Mouse (Mus musculus): Measurements from ENCODE around the gene Itsn1. TPM values are rescaled to one million over a fixed set of nuclear protein-coding genes. Genes with fewer than 3 reads are reported as not detected.

The Itsn1 gene
- total RNA-seq, 2 experiments from 2014 or later, result 160 to 176 TPM

GRCm38 (mm10) chr16:91786425-91786824, 57.3 kb downstream of the Itsn1 start:
- TF ChIP-seq CTCF (conservative IDR thresholded peaks at IDR 0.05), result no peak
- Histone ChIP-seq H3K27ac (peak overlapping the region; percentile 72), H3K4me3 (no peak overlapping the region)
- peak; percentile 34 to 38 for DNase-seq (ENCODE audit: low spot score in 2 of 2)

- no peak for DNase-seq (ENCODE audit: low spot score in 2 of 2)
- TF ChIP-seq CTCF (conservative IDR thresholded peaks at IDR 0.05), result no peak
- H3K27ac ChIP-seq, result no peak overlapping the region
- no peak overlapping the region for H3K4me3 ChIP-seq
These were observed 60.6 kb downstream of the Itsn1 start for GRCm38 (mm10) chr16:91789728-91790127.

GRCm38 (mm10) chr16:91792477-91793196, 63.6 kb downstream of the Itsn1 start:
- no peak for DNase-seq (ENCODE audit: low spot score in 2 of 2)
- Histone ChIP-seq H3K27ac (no peak overlapping the region), H3K4me3 (no peak overlapping the region)
- TF ChIP-seq CTCF (conservative IDR thresholded peaks at IDR 0.05), result no peak

- Histone ChIP-seq H3K4me3 (no peak overlapping the region), H3K27ac (no peak overlapping the region)
- DNase-seq (ENCODE audit: low spot score in 2 of 2), result no peak
- no peak for TF ChIP-seq CTCF (conservative IDR thresholded peaks at IDR 0.05)
These were observed 64.6 kb downstream of the Itsn1 start for GRCm38 (mm10) chr16:91793507-91794278.

- H3K4me3 ChIP-seq, result no peak overlapping the region
- DNase-seq (ENCODE audit: low spot score in 2 of 2), result no peak
- no peak for TF ChIP-seq CTCF (conservative IDR thresholded peaks at IDR 0.05)
- H3K27ac ChIP-seq, result no peak overlapping the region
These were observed 65.2 kb downstream of the Itsn1 start for GRCm38 (mm10) chr16:91794306-91794705.

GRCm38 (mm10) chr16:91795044-91795443, 66.0 kb downstream of the Itsn1 start:
- no peak for TF ChIP-seq CTCF (conservative IDR thresholded peaks at IDR 0.05)
- no peak for DNase-seq (ENCODE audit: low spot score in 2 of 2)
- no peak overlapping the region for H3K27ac ChIP-seq

GRCm38 (mm10) chr16:91795606-91796005, 66.5 kb downstream of the Itsn1 start:
- H3K4me3 ChIP-seq, result no peak overlapping the region
- no peak overlapping the region for H3K27ac ChIP-seq
- no peak for DNase-seq (ENCODE audit: low spot score in 2 of 2)
- TF ChIP-seq CTCF (conservative IDR thresholded peaks at IDR 0.05), result no peak

More at GRCm38 (mm10) chr16:91795044-91795443, 66.0 kb downstream of the Itsn1 start:
- H3K4me3 ChIP-seq, result no peak overlapping the region

- no peak overlapping the region for H3K4me3 ChIP-seq
- no peak for TF ChIP-seq CTCF (conservative IDR thresholded peaks at IDR 0.05)
- no peak overlapping the region for H3K27ac ChIP-seq
- DNase-seq (ENCODE audit: low spot score in 2 of 2), result no peak
These were observed 72.3 kb downstream of the Itsn1 start for GRCm38 (mm10) chr16:91801426-91801825.

- H3K27ac ChIP-seq, result no peak overlapping the region
- no peak overlapping the region for H3K4me3 ChIP-seq
- no peak for TF ChIP-seq CTCF (conservative IDR thresholded peaks at IDR 0.05)
- no peak for DNase-seq (ENCODE audit: low spot score in 2 of 2)
These were observed 73.5 kb downstream of the Itsn1 start for GRCm38 (mm10) chr16:91802461-91803062.

- H3K4me3 ChIP-seq, result no peak overlapping the region
- no peak for TF ChIP-seq CTCF (conservative IDR thresholded peaks at IDR 0.05)
- no peak for DNase-seq (ENCODE audit: low spot score in 2 of 2)
- no peak overlapping the region for H3K27ac ChIP-seq
These were observed 75.3 kb downstream of the Itsn1 start for GRCm38 (mm10) chr16:91804418-91804817.

- H3K4me3 ChIP-seq, result no peak overlapping the region
- no peak for DNase-seq (ENCODE audit: low spot score in 2 of 2)
These were observed 75.8 kb downstream of the Itsn1 start for GRCm38 (mm10) chr16:91804831-91805230.

GRCm38 (mm10) chr16:91810235-91810634, 81.2 kb downstream of the Itsn1 start:
- TF ChIP-seq CTCF (conservative IDR thresholded peaks at IDR 0.05), result no peak
- no peak for DNase-seq (ENCODE audit: low spot score in 2 of 2)
- no peak overlapping the region for H3K27ac ChIP-seq
- no peak overlapping the region for H3K4me3 ChIP-seq

More at GRCm38 (mm10) chr16:91804831-91805230, 75.8 kb downstream of the Itsn1 start:
- TF ChIP-seq CTCF (conservative IDR thresholded peaks at IDR 0.05), result no peak
- H3K27ac ChIP-seq, result no peak overlapping the region

- no peak overlapping the region for H3K27ac ChIP-seq
- DNase-seq (ENCODE audit: low spot score in 2 of 2), result no peak
- TF ChIP-seq CTCF (conservative IDR thresholded peaks at IDR 0.05), result no peak
- no peak overlapping the region for H3K4me3 ChIP-seq
These were observed 82.3 kb downstream of the Itsn1 start for GRCm38 (mm10) chr16:91811339-91811738.
